Mouse (Mus musculus): ENCODE data around the gene Fam214b. TPM values are rescaled to one million over a fixed set of nuclear protein-coding genes. Genes with fewer than 3 reads are reported as not detected.

The Fam214b gene
- polyA plus RNA-seq, 1 experiment from 2014 or later, result 48.2 TPM

DNA sequence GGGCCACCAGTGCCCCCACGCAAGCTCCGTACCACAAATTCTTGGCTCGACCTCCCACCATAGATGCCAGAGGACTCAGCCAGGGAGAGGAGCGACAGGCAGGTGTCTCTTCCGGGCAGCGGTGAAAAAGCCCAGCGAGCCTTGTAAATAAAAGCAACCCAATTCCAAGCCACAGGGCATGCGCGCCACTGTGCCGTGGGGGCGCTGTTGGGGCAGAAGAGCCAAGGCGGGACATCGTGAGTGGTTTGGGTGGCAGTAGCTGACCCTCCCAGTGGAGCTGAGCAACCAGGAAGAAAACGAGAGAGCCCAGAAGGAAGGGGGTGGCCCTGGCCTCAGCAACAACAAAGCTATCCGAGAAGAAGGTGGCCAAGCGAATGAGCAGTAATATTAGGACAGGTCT, 25.1 kb downstream of the Fam214b start:
- H3K4me2 ChIP-seq (ENCODE audit: low read length), result no peak overlapping the region
- no peak overlapping the region for H3K27ac ChIP-seq (ENCODE audit: low read length)
- no peaks in the 10 kb centered on the region for H3K27me3 ChIP-seq (replicated peaks; ENCODE audit: control insufficient read depth, insufficient read depth, low read length)
- no peak for ATAC-seq
- no peak overlapping the region for H3K4me3 ChIP-seq (replicated peaks; ENCODE audit: low read length)
- peaks cover 13% of the 10 kb centered on the region for H3K36me3 ChIP-seq (ENCODE audit: control insufficient read depth, insufficient read depth)
- no peaks in the 10 kb centered on the region for H3K9me3 ChIP-seq (ENCODE audit: control insufficient read depth, low read length)
- WGBS, result 84% methylated on average over 16 of the region's 16 CpGs
- H3K9ac ChIP-seq (replicated peaks; ENCODE audit: low read depth, low read length), result no peak overlapping the region
- peaks cover 15% of the 10 kb centered on the region for H3K4me1 ChIP-seq (replicated peaks; ENCODE audit: control insufficient read depth, insufficient read depth, low read length)

DNA sequence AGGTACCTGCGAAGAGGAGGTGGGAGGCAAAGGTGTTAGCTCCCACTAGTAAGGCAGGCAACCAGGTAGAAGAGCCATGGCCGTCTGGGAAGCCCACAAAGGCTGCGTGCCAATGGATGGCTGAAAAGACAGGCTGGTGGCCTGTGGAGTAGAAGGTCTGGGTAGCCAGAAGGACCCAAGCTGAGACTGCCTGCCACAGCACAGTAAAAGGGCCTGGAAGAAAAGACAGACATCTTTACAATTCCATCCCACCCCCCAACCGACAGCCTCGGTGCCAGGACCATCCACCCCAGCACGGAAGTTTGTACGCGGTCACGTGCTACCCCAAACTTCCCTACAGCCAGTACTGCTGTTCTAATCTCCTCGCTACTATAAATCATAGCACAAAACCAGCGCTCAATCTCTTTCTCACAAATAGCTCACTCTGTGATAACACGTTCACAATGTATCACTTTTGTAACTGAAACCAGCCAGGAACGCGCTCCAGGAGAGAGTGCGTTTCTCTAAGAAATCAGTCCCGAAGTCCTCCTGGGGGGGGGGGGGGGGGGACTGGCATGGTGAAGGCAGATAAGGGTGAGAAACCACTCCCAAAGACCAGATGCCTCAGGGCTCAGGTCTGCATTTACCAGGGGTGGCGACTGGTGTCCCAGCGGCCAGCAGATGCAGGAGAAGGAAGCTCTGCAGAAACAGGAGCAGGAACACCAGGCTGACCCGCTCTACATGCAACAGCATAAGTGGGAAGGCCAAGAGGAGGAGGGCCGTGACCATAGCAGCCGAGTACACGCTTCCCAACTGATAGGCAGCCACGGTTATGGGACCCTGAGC, 26.2 kb downstream of the Fam214b start:
- no peak for ATAC-seq
- 95% methylated on average over 23 of the region's 23 CpGs for WGBS
- Histone ChIP-seq H3K9me3 (ENCODE audit: control insufficient read depth, low read length) (no peaks in the 10 kb centered on the region), H3K27me3 (replicated peaks; ENCODE audit: control insufficient read depth, insufficient read depth, low read length) (no peaks in the 10 kb centered on the region), H3K27ac (ENCODE audit: low read length) (no peak overlapping the region), H3K4me3 (replicated peaks; ENCODE audit: low read length) (no peak overlapping the region), H3K9ac (replicated peaks; ENCODE audit: low read depth, low read length) (no peak overlapping the region), H3K4me2 (ENCODE audit: low read length) (no peak overlapping the region), H3K36me3 (ENCODE audit: control insufficient read depth, insufficient read depth) (peaks cover 13% of the 10 kb centered on the region), H3K4me1 (replicated peaks; ENCODE audit: control insufficient read depth, insufficient read depth, low read length) (peaks cover 11% of the 10 kb centered on the region)

DNA sequence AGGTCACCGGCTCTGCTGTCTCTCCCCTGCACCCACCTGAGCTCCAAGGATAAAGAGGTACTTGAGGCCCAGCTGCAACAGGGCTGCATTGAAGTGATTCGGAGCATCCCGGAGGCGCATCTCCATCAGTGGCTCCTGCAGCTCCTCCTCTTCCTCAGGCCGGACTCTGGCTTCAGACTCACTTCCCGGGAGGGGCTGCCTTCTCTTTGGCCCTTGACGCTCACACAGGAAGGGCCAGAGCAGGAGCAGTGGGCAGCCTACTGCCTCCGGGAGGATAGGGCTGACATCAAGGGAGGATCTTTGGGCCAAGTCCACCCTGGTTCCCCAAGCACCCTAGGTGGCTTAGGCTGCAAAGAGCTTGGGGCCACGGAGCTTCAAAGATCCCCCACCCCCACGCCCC, 26.8 kb downstream of the Fam214b start:
- Histone ChIP-seq H3K4me3 (replicated peaks; ENCODE audit: low read length) (no peak overlapping the region), H3K27ac (ENCODE audit: low read length) (no peak overlapping the region), H3K9me3 (ENCODE audit: control insufficient read depth, low read length) (no peaks in the 10 kb centered on the region), H3K4me1 (replicated peaks; ENCODE audit: control insufficient read depth, insufficient read depth, low read length) (peaks cover 5% of the 10 kb centered on the region), H3K9ac (replicated peaks; ENCODE audit: low read depth, low read length) (no peak overlapping the region), H3K4me2 (ENCODE audit: low read length) (no peak overlapping the region), H3K36me3 (ENCODE audit: control insufficient read depth, insufficient read depth) (peaks cover 13% of the 10 kb centered on the region), H3K27me3 (replicated peaks; ENCODE audit: control insufficient read depth, insufficient read depth, low read length) (no peaks in the 10 kb centered on the region)
- WGBS, result 92% methylated on average over 10 of the region's 10 CpGs
- no peak for ATAC-seq

DNA sequence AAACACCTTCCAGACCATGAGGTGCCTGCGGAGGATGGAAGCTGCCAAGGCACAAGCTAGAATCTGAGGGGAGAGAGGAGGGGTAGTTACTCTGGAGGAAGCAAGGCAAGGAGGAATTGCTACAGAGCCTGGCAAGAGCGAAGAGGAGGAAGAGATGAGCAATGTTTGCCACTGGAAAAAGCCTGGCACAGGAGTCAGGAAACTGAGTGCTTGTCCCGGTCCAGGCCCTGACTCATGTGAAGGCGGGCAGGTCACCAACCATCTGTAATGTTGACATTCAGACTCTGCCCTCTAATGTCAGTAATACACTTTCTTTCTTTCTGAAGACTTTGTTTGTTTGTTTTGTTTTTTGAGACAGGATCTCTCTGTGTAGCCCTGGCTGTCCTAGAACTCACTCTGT, 27.9 kb downstream of the Fam214b start:
- Histone ChIP-seq H3K27me3 (replicated peaks; ENCODE audit: control insufficient read depth, insufficient read depth, low read length) (no peaks in the 10 kb centered on the region), H3K4me3 (replicated peaks; ENCODE audit: low read length) (no peak overlapping the region), H3K9me3 (ENCODE audit: control insufficient read depth, low read length) (no peaks in the 10 kb centered on the region), H3K27ac (ENCODE audit: low read length) (no peak overlapping the region), H3K36me3 (ENCODE audit: control insufficient read depth, insufficient read depth) (peaks cover 13% of the 10 kb centered on the region), H3K9ac (replicated peaks; ENCODE audit: low read depth, low read length) (no peak overlapping the region), H3K4me1 (replicated peaks; ENCODE audit: control insufficient read depth, insufficient read depth, low read length) (no peaks in the 10 kb centered on the region), H3K4me2 (ENCODE audit: low read length) (no peak overlapping the region)
- ATAC-seq, result no peak
- 88% methylated on average over 4 of the region's 4 CpGs for WGBS

DNA sequence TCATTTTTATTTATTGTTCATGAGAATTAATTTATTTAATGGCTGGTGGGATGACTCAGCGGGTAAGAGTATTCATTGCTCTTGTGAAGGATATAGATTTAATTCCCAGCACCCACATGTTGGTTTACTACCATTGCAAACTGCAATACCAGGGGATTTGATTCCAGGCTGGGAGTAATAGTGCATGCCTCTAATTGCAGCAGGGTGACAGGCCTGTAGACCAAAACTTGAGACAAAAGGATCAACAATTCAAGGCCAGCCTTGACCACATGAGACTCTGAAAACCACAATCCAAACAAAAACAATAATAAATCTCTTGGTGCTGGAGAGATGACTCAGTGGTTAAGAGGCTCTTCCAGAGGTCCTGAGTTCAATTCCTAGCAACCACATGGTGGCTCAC, 33.9 kb downstream of the Fam214b start:
- Histone ChIP-seq H3K9me3 (ENCODE audit: control insufficient read depth, low read length) (no peaks in the 10 kb centered on the region), H3K9ac (replicated peaks; ENCODE audit: low read depth, low read length) (no peak overlapping the region), H3K4me2 (ENCODE audit: low read length) (no peak overlapping the region), H3K27ac (ENCODE audit: low read length) (no peak overlapping the region), H3K4me3 (replicated peaks; ENCODE audit: low read length) (no peak overlapping the region), H3K27me3 (replicated peaks; ENCODE audit: control insufficient read depth, insufficient read depth, low read length) (no peaks in the 10 kb centered on the region), H3K36me3 (ENCODE audit: control insufficient read depth, insufficient read depth) (no peaks in the 10 kb centered on the region), H3K4me1 (replicated peaks; ENCODE audit: control insufficient read depth, insufficient read depth, low read length) (peaks cover 11% of the 10 kb centered on the region)
- WGBS, result 97% methylated on average over 1 of the region's 1 CpGs
- no peak for ATAC-seq

DNA sequence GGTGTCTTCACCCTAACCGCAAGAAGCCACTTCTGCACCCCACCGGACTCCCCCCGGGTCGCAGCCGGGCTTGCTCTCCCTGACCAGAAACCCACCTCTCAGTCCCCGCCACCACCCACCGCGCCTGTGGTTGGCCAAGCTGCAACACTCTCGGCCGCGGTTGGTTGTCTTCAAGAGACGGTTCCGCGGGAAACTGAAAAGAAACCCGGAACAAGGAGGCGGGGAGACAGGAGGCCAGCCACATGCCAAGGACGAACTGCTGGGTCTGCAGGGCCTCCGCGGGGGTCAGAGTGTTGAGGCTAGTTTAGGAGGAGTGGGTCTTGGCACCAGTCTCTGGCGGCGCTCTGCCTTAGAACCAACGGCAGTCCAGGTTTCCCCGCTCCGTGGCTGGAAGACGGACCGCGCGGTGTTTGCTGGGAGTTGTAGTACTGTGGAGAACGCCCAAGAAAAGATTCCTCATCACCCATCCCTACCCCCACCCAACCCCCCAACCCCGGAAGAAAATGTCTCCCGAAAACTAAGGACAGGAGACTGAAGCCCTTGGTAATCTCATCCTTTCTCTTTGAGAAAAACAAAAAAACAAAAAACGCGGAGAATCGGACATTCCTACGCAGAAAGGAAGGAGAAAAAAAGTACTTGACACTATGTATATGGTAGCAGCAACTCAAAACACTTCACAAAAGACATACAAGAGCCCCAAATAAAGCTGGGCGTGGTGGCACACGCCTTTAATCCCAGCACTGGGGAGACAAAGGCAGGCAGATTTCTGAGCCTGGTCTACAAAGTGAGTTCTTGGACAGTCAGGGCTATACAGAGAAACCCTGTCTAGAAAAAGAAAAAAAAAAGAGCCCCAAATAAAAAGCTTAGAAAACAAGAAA, 35.6 kb downstream of the Fam214b start, which contains the start of gene Fancg:
Gene Fancg (minus strand): TSS at position 346 of the 878 bp plus-strand sequence.
- H3K27ac ChIP-seq (ENCODE audit: low read length), result peak within 1 kb of the TSS; percentile 48; the same call in 1 of the 2 replicates
- H3K9me3 ChIP-seq (ENCODE audit: control insufficient read depth, low read length), result no peaks in the 10 kb centered on the region
- H3K36me3 ChIP-seq (ENCODE audit: control insufficient read depth, insufficient read depth), result no peaks in the 10 kb centered on the region
- H3K4me3 ChIP-seq (replicated peaks; ENCODE audit: low read length), result peak within 1 kb of the TSS; percentile 69
- peak within 1 kb of the TSS; percentile 71 for H3K9ac ChIP-seq (replicated peaks; ENCODE audit: low read depth, low read length)
- peaks cover 11% of the 10 kb centered on the region for H3K4me1 ChIP-seq (replicated peaks; ENCODE audit: control insufficient read depth, insufficient read depth, low read length)
- WGBS, result under 1% methylated on average over 37 of the region's 37 CpGs
- peak within 1 kb of the TSS; percentile 88 for H3K4me2 ChIP-seq (ENCODE audit: low read length)
- peak; percentile 96 for ATAC-seq
- no peaks in the 10 kb centered on the region for H3K27me3 ChIP-seq (replicated peaks; ENCODE audit: control insufficient read depth, insufficient read depth, low read length)

DNA sequence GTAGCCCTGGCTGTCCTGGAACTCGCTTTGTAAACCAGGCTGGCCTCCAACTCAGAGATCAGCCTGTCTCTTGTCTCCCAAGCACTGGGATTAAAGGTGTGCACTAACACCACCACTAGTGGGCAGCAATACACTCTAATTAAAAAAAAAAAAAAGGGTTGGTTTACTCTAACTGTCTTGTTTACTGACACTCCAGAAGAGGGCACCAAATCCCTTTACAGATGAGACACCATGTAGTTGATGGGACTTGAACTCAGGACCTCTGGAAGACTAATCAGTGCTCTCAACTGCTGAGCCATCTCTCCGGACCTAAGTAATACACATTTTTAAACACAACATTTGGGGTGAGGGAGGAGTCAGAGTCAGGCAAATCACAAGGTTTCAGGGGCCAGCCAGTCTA, 40.3 kb downstream of the Fam214b start:
- H3K36me3 ChIP-seq (ENCODE audit: control insufficient read depth, insufficient read depth), result no peaks in the 10 kb centered on the region
- H3K4me1 ChIP-seq (replicated peaks; ENCODE audit: control insufficient read depth, insufficient read depth, low read length), result peaks cover 11% of the 10 kb centered on the region
- no peak overlapping the region for H3K9ac ChIP-seq (replicated peaks; ENCODE audit: low read depth, low read length)
- H3K4me3 ChIP-seq (replicated peaks; ENCODE audit: low read length), result no peak overlapping the region
- no peak for ATAC-seq
- H3K27me3 ChIP-seq (replicated peaks; ENCODE audit: control insufficient read depth, insufficient read depth, low read length), result no peaks in the 10 kb centered on the region
- H3K9me3 ChIP-seq (ENCODE audit: control insufficient read depth, low read length), result no peaks in the 10 kb centered on the region
- no peak overlapping the region for H3K4me2 ChIP-seq (ENCODE audit: low read length)
- 49% methylated on average over 2 of the region's 2 CpGs for WGBS
- H3K27ac ChIP-seq (ENCODE audit: low read length), result no peak overlapping the region

DNA sequence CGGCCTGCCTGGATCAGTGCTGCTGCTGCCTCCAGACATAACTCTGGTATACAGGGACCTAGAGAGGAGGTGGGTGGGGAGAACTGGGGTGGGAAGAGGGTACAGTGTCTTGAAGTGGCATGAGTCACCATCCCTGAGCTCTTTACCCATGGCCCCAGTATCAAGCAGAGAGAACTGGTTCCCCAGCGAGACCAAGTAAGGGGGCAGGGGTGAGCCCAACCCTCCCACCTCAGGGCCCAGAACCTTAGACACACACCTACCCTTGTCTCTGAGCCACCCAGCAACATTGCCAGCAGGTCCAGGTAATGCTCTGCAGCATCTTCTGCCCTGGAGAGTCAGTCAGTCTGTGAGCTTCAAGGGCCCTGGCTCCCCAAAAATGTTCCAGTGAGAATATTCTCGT, 41.1 kb downstream of the Fam214b start:
- Histone ChIP-seq H3K4me3 (replicated peaks; ENCODE audit: low read length) (no peak overlapping the region), H3K27ac (ENCODE audit: low read length) (no peak overlapping the region), H3K4me2 (ENCODE audit: low read length) (no peak overlapping the region), H3K9me3 (ENCODE audit: control insufficient read depth, low read length) (no peaks in the 10 kb centered on the region), H3K27me3 (replicated peaks; ENCODE audit: control insufficient read depth, insufficient read depth, low read length) (no peaks in the 10 kb centered on the region), H3K4me1 (replicated peaks; ENCODE audit: control insufficient read depth, insufficient read depth, low read length) (peaks cover 9% of the 10 kb centered on the region), H3K36me3 (ENCODE audit: control insufficient read depth, insufficient read depth) (no peaks in the 10 kb centered on the region), H3K9ac (replicated peaks; ENCODE audit: low read depth, low read length) (no peak overlapping the region)
- 96% methylated on average over 3 of the region's 3 CpGs for WGBS
- ATAC-seq, result no peak

DNA sequence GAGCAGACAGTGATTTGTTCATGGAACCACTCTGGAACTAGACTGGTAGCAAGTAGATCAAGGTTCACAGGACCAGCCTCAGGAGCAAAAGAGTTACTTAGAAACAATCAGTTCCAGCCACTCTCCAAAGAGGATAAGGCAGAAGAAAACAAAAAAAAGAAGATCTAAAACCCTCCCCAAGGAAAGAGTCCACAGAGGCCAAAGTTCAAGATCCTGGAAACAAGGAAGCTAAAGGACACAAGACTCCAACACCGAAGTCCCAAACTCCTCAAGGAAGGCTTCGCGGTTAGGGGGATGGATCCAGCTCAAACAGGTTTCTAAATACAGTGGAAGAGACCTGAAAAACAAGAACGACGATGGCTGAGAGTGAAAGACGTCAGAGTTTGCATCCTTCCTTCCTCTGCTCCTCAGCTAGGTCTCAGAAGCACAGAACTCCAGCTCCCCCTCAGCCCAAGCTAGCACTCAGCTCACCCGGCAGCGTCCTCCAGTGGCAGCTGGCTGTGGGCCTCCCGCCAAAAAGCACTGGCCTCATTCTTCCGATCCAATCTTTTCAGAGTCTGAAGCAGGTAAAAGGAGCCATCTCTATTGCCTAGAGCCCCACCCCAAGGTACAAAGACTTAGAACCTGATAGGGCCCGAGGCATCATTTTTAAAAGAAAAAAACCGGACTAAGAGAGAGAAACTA, 43.1 kb downstream of the Fam214b start:
- WGBS, result 73% methylated on average over 12 of the region's 12 CpGs
- H3K36me3 ChIP-seq (ENCODE audit: control insufficient read depth, insufficient read depth), result no peaks in the 10 kb centered on the region
- no peaks in the 10 kb centered on the region for H3K9me3 ChIP-seq (ENCODE audit: control insufficient read depth, low read length)
- ATAC-seq, result no peak
- no peak overlapping the region for H3K9ac ChIP-seq (replicated peaks; ENCODE audit: low read depth, low read length)
- H3K4me1 ChIP-seq (replicated peaks; ENCODE audit: control insufficient read depth, insufficient read depth, low read length), result peaks cover 13% of the 10 kb centered on the region
- H3K4me3 ChIP-seq (replicated peaks; ENCODE audit: low read length), result no peak overlapping the region
- no peak overlapping the region for H3K27ac ChIP-seq (ENCODE audit: low read length)
- no peaks in the 10 kb centered on the region for H3K27me3 ChIP-seq (replicated peaks; ENCODE audit: control insufficient read depth, insufficient read depth, low read length)
- H3K4me2 ChIP-seq (ENCODE audit: low read length), result no peak overlapping the region
